Mouse (Mus musculus): Measurements from ENCODE around the gene Cadm2. TPM values are rescaled to one million over a fixed set of nuclear protein-coding genes. Genes with fewer than 3 reads are reported as not detected.

Gene Cadm2
- polyA plus RNA-seq, 1 experiment from 2014 or later, result not detected

DNA sequence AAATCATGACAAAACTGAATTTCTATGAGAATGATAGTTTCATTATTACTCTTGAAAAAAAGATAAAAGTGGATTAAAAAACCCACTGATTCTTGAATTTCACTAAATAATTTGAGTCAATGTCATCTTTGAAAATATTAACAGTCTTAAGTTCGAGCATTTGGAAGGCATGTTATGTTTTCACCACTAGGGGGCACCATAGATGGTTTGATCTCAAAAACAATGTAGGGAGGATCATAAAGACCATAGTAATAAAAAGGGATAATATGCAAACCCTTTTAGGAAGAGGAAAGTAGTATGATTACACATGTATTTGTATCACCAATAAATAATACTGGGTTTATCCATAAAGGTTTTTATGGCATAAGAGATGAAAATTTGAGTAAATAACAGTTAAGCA lies 385.8 kb downstream of the Cadm2 start:
- no peak overlapping the region for H3K4me2 ChIP-seq (ENCODE audit: low read depth, low read length)
- no peak overlapping the region for H3K27ac ChIP-seq (ENCODE audit: low read length)
- no peaks in the 10 kb centered on the region for H3K4me1 ChIP-seq (ENCODE audit: control insufficient read depth, low read depth, low read length)
- 9% methylated on average over 1 of the region's 1 CpGs for WGBS (ENCODE audit: insufficient replicate concordance)
- no peaks in the 10 kb centered on the region for H3K9me3 ChIP-seq (replicated peaks; ENCODE audit: control insufficient read depth, low read length)
- no peaks in the 10 kb centered on the region for H3K36me3 ChIP-seq (ENCODE audit: control insufficient read depth, insufficient read depth)
- no peak overlapping the region for H3K9ac ChIP-seq (ENCODE audit: low read depth, low read length)
- ATAC-seq (ENCODE audit: low read depth), result no peak
- H3K27me3 ChIP-seq (ENCODE audit: control insufficient read depth, insufficient read depth, low read depth, low read length), result no peaks in the 10 kb centered on the region
- no peak overlapping the region for H3K4me3 ChIP-seq (ENCODE audit: low read depth, low read length)

DNA sequence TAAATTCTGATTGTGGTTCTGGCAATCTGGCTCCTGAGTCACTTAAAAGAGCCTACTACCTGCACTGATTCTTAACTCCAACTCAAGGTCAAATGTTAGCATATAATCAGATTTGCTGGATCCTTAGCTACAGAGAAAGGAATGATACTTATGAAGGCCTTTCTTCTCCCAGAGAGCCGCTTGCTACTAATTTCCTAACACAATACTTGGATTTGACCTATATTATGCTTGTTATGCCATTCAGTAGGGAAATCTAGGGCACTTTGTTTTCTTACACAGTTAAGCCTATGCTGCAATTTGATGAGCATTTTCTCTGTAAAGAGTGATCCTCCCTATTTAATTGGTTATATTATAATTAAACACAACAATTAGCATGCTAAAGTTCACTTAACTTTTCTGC lies 394.0 kb downstream of the Cadm2 start:
- Histone ChIP-seq H3K4me2 (ENCODE audit: low read depth, low read length) (no peak overlapping the region), H3K9ac (ENCODE audit: low read depth, low read length) (no peak overlapping the region), H3K4me3 (ENCODE audit: low read depth, low read length) (no peak overlapping the region), H3K27me3 (ENCODE audit: control insufficient read depth, insufficient read depth, low read depth, low read length) (no peaks in the 10 kb centered on the region), H3K4me1 (ENCODE audit: control insufficient read depth, low read depth, low read length) (no peaks in the 10 kb centered on the region), H3K36me3 (ENCODE audit: control insufficient read depth, insufficient read depth) (no peaks in the 10 kb centered on the region), H3K27ac (ENCODE audit: low read length) (no peak overlapping the region), H3K9me3 (replicated peaks; ENCODE audit: control insufficient read depth, low read length) (no peaks in the 10 kb centered on the region)
- no peak for ATAC-seq (ENCODE audit: low read depth)
- 69% methylated on average over 1 of the region's 1 CpGs for WGBS (ENCODE audit: insufficient replicate concordance)

DNA sequence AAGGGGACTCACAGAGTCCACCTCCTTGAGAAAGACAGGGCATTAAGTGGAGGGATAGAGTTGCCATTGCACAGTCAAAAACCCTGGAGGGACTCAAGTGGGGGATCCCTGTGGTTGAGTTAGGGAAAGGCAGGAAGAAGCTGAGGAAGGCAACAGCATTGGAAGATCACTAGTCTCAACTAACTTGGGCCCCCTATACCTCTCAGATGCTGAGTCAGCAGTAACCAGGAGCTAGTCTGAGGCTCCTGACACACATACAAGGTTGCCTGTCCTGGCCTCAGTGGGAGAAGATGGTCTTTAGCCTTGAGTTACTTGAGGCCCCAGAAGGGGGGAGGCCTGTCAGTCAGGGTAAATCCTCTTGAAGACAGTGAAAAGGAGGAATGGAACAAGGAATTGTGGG lies 417.4 kb downstream of the Cadm2 start:
- H3K27me3 ChIP-seq (ENCODE audit: control insufficient read depth, insufficient read depth, low read depth, low read length), result no peaks in the 10 kb centered on the region
- no peak overlapping the region for H3K4me2 ChIP-seq (ENCODE audit: low read depth, low read length)
- ATAC-seq (ENCODE audit: low read depth), result no peak
- no peak overlapping the region for H3K27ac ChIP-seq (ENCODE audit: low read length)
- H3K9ac ChIP-seq (ENCODE audit: low read depth, low read length), result no peak overlapping the region
- no peaks in the 10 kb centered on the region for H3K9me3 ChIP-seq (replicated peaks; ENCODE audit: control insufficient read depth, low read length)
- H3K36me3 ChIP-seq (ENCODE audit: control insufficient read depth, insufficient read depth), result no peaks in the 10 kb centered on the region
- no peaks in the 10 kb centered on the region for H3K4me1 ChIP-seq (ENCODE audit: control insufficient read depth, low read depth, low read length)
- no peak overlapping the region for H3K4me3 ChIP-seq (ENCODE audit: low read depth, low read length)

DNA sequence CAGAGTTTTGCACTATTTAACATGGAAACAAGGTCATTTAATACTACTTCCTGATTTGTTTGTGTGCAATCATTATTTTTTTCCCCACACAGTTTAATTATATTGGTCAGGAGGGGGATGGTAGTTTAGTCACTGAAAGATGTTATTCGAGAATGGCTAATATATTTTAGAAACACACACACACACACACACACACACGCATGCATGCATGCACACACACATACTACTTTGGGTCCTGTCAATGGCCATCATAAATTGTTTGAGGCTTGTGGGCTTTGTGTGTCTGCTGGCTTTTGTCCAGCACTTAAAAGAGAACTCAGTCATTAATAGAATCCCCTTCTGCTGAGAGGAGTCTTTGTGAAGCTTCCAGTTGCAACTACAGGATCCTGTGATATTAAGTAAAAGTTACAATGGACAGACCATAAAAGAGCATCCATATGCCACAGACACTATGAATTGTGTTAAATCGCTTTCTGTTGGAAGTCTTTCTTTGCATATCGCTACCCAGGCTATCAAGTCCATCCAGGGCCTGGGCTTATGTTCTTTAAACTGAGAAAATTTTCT lies 427.8 kb downstream of the Cadm2 start:
- WGBS (ENCODE audit: insufficient replicate concordance), result 70% methylated on average over 4 of the region's 4 CpGs
- no peak overlapping the region for H3K9ac ChIP-seq (ENCODE audit: low read depth, low read length)
- no peak overlapping the region for H3K27ac ChIP-seq (ENCODE audit: low read length)
- no peaks in the 10 kb centered on the region for H3K4me1 ChIP-seq (ENCODE audit: control insufficient read depth, low read depth, low read length)
- no peak overlapping the region for H3K4me2 ChIP-seq (ENCODE audit: low read depth, low read length)
- no peaks in the 10 kb centered on the region for H3K9me3 ChIP-seq (replicated peaks; ENCODE audit: control insufficient read depth, low read length)
- no peak overlapping the region for H3K4me3 ChIP-seq (ENCODE audit: low read depth, low read length)
- H3K27me3 ChIP-seq (ENCODE audit: control insufficient read depth, insufficient read depth, low read depth, low read length), result no peaks in the 10 kb centered on the region
- H3K36me3 ChIP-seq (ENCODE audit: control insufficient read depth, insufficient read depth), result no peaks in the 10 kb centered on the region
- ATAC-seq (ENCODE audit: low read depth), result no peak

DNA sequence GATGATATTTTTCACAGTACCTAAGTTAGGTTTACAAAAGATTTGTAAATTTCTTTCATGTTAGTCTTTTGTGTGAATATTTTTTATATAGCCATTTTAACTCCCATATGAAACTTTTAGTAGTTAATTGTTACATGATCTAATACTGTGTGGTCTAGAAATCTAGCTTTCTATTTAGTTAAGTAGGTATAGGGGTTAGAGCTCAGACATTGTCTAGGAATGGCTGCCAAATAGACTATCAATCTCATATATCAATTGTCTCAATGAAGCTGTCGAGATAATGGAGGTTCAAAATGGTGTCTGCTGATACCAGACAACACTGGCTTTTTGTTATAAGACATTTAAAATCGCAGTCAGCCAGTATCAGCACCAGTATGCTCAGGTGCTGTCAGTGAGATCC lies 428.3 kb downstream of the Cadm2 start:
- Histone ChIP-seq H3K9me3 (replicated peaks; ENCODE audit: control insufficient read depth, low read length) (no peaks in the 10 kb centered on the region), H3K4me2 (ENCODE audit: low read depth, low read length) (no peak overlapping the region), H3K36me3 (ENCODE audit: control insufficient read depth, insufficient read depth) (no peaks in the 10 kb centered on the region), H3K9ac (ENCODE audit: low read depth, low read length) (no peak overlapping the region), H3K4me1 (ENCODE audit: control insufficient read depth, low read depth, low read length) (no peaks in the 10 kb centered on the region), H3K27me3 (ENCODE audit: control insufficient read depth, insufficient read depth, low read depth, low read length) (no peaks in the 10 kb centered on the region), H3K4me3 (ENCODE audit: low read depth, low read length) (no peak overlapping the region), H3K27ac (ENCODE audit: low read length) (no peak overlapping the region)
- ATAC-seq (ENCODE audit: low read depth), result no peak
- 33% methylated on average over 2 of the region's 2 CpGs for WGBS (ENCODE audit: insufficient replicate concordance)

DNA sequence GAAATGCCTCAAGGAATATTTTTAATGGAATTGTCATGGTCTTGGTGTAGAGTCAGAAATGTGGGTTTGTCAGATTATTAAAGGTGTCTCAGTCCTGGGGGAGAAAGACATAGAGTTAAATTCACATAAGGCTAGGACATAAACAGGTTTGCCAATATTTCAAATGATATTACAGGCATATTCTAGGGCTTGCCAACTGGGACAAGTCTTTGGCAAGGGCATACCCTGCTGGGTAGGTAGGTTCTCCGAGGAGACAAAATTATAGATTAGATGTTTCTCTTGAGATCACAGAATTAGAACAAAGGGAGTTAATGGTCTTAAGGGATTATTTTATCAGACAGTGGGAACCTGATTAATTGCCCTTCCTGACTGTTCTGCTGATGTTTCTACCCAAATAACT lies 434.4 kb downstream of the Cadm2 start:
- Histone ChIP-seq H3K9ac (ENCODE audit: low read depth, low read length) (no peak overlapping the region), H3K27me3 (ENCODE audit: control insufficient read depth, insufficient read depth, low read depth, low read length) (no peaks in the 10 kb centered on the region), H3K4me2 (ENCODE audit: low read depth, low read length) (no peak overlapping the region), H3K9me3 (replicated peaks; ENCODE audit: control insufficient read depth, low read length) (no peaks in the 10 kb centered on the region), H3K4me1 (ENCODE audit: control insufficient read depth, low read depth, low read length) (no peaks in the 10 kb centered on the region), H3K4me3 (ENCODE audit: low read depth, low read length) (no peak overlapping the region), H3K36me3 (ENCODE audit: control insufficient read depth, insufficient read depth) (no peaks in the 10 kb centered on the region), H3K27ac (ENCODE audit: low read length) (no peak overlapping the region)
- WGBS (ENCODE audit: insufficient replicate concordance), result 62% methylated on average over 1 of the region's 1 CpGs
- no peak for ATAC-seq (ENCODE audit: low read depth)

DNA sequence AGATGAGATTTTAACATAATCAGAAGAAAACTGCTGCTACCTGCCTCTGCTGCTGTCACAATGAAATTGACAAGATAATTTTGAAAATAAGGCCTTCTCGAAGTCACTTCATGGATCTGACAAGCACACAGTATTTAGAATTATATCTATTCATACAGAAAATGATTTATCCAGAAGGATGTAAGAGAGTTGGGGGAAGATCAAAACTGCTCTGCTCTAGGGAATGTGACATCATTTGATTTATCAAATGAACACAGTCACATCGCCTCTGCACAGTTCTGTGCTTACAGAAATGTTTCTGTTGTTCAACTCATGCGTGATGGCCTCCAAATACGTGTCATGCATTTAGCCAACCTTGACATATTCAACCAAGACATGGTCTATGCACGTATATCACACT lies 437.8 kb downstream of the Cadm2 start:
- Histone ChIP-seq H3K4me3 (ENCODE audit: low read depth, low read length) (no peak overlapping the region), H3K36me3 (ENCODE audit: control insufficient read depth, insufficient read depth) (no peaks in the 10 kb centered on the region), H3K4me2 (ENCODE audit: low read depth, low read length) (no peak overlapping the region), H3K4me1 (ENCODE audit: control insufficient read depth, low read depth, low read length) (no peaks in the 10 kb centered on the region), H3K27me3 (ENCODE audit: control insufficient read depth, insufficient read depth, low read depth, low read length) (no peaks in the 10 kb centered on the region), H3K9me3 (replicated peaks; ENCODE audit: control insufficient read depth, low read length) (no peaks in the 10 kb centered on the region), H3K9ac (ENCODE audit: low read depth, low read length) (no peak overlapping the region), H3K27ac (ENCODE audit: low read length) (no peak overlapping the region)
- ATAC-seq (ENCODE audit: low read depth), result no peak
- 61% methylated on average over 5 of the region's 5 CpGs for WGBS (ENCODE audit: insufficient replicate concordance)

DNA sequence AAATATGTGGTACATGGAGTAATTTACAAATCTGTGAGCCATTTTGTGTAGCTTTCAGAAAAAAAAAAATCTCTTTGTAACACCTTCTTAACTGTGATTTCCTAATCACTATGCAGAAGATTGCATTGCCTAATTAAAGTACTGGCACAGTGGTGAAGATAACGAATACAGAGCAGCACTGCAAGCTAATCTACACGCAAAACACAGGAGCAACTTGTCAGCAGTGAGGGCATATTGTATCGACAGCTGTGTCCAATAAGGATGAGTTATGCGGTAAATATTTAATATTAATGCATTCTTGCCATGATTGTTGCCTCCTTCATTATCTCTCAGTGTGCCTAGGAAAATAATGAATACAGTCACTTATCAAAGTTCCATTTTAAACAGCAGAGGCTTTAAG lies 445.3 kb downstream of the Cadm2 start:
- WGBS (ENCODE audit: insufficient replicate concordance), result 64% methylated on average over 4 of the region's 4 CpGs
- H3K4me1 ChIP-seq (ENCODE audit: control insufficient read depth, low read depth, low read length), result no peaks in the 10 kb centered on the region
- H3K27ac ChIP-seq (ENCODE audit: low read length), result no peak overlapping the region
- H3K4me2 ChIP-seq (ENCODE audit: low read depth, low read length), result no peak overlapping the region
- H3K4me3 ChIP-seq (ENCODE audit: low read depth, low read length), result no peak overlapping the region
- H3K36me3 ChIP-seq (ENCODE audit: control insufficient read depth, insufficient read depth), result no peaks in the 10 kb centered on the region
- no peaks in the 10 kb centered on the region for H3K9me3 ChIP-seq (replicated peaks; ENCODE audit: control insufficient read depth, low read length)
- H3K9ac ChIP-seq (ENCODE audit: low read depth, low read length), result no peak overlapping the region
- no peaks in the 10 kb centered on the region for H3K27me3 ChIP-seq (ENCODE audit: control insufficient read depth, insufficient read depth, low read depth, low read length)
- ATAC-seq (ENCODE audit: low read depth), result no peak

DNA sequence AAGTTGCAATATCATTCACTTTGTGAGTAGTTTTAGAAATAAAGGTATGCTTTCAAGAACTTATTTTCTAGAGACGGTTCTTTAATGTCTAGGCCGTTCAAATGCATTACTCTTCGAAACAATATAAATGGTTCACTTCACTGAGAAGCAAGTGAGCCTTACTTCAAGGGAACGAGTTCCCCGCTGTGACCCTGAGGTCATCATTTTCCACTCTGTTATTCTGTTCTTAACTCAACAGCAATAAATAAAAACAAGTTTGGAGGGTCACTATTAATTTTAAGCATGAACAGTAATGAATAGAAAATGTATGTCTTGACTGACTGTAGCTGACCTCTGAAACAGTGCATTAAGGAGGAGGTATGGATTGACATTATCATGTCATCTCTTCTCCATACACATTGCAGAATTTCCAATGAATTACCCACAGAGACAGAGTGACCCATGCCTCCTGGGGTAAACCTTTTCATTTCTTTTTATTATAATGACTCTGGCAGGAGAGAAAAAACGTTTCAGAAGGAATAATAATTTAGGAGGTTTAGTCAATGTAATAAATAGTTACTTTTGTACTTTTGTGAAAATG lies 458.4 kb downstream of the Cadm2 start:
- WGBS (ENCODE audit: insufficient replicate concordance), result 53% methylated on average over 6 of the region's 6 CpGs
- H3K4me2 ChIP-seq (ENCODE audit: low read depth, low read length), result no peak overlapping the region
- no peak overlapping the region for H3K4me3 ChIP-seq (ENCODE audit: low read depth, low read length)
- H3K36me3 ChIP-seq (ENCODE audit: control insufficient read depth, insufficient read depth), result no peaks in the 10 kb centered on the region
- no peaks in the 10 kb centered on the region for H3K27me3 ChIP-seq (ENCODE audit: control insufficient read depth, insufficient read depth, low read depth, low read length)
- ATAC-seq (ENCODE audit: low read depth), result no peak
- H3K4me1 ChIP-seq (ENCODE audit: control insufficient read depth, low read depth, low read length), result no peaks in the 10 kb centered on the region
- no peak overlapping the region for H3K27ac ChIP-seq (ENCODE audit: low read length)
- no peak overlapping the region for H3K9ac ChIP-seq (ENCODE audit: low read depth, low read length)
- no peaks in the 10 kb centered on the region for H3K9me3 ChIP-seq (replicated peaks; ENCODE audit: control insufficient read depth, low read length)
